Mouse (Mus musculus) neural tube, embryonic 15.5 days (tissue): ENCODE results near the gene Nanp. TPM values are rescaled to one million over a fixed set of nuclear protein-coding genes. Genes with fewer than 3 reads are reported as not detected.

Experiments
- ATAC-seq: fragments of 200-750 bp; cut with Nextera tagmentation; 2 replicates; pipeline ENCODE4 v1.8.0; 2017; ENCODE audit warnings: mild to moderate bottlenecking, moderate TSS enrichment, moderate library complexity; ENCODE audit not compliant: low FRiP score
- H3K27ac ChIP-seq: fragments of 300-500 bp; sonication (generic); replicated peaks from 2 replicates; pipeline ENCODE4 v1.5.1; 2015; ENCODE audit warnings: mild to moderate bottlenecking, inconsistent platforms
- H3K27me3 ChIP-seq: fragments of 300-500 bp; sonication (generic); replicated peaks from 2 replicates; pipeline ENCODE4 v1.6.1; 2015; ENCODE audit warnings: inconsistent platforms
- H3K36me3 ChIP-seq: fragments of 300-500 bp; sonication (generic); 2 replicates; pipeline ENCODE4 v1.6.1; 2015; ENCODE audit warnings: inconsistent platforms
- H3K4me1 ChIP-seq: fragments of 300-500 bp; sonication (generic); 2 replicates; pipeline ENCODE4 v1.6.1; 2015; ENCODE audit warnings: inconsistent platforms
- H3K4me2 ChIP-seq: fragments of 300-500 bp; sonication (generic); 2 replicates; pipeline ENCODE4 v1.6.1; 2015; ENCODE audit warnings: inconsistent platforms, mild to moderate bottlenecking, moderate library complexity
- H3K4me3 ChIP-seq: fragments of 300-500 bp; sonication (generic); replicated peaks from 2 replicates; pipeline ENCODE4 v1.5.1; 2015; ENCODE audit warnings: mild to moderate bottlenecking, inconsistent platforms
- H3K9ac ChIP-seq: fragments of 300-500 bp; sonication (generic); replicated peaks from 2 replicates; pipeline ENCODE4 v1.6.1; 2015; ENCODE audit warnings: mild to moderate bottlenecking, inconsistent platforms
- H3K9me3 ChIP-seq: fragments of 300-500 bp; sonication (generic); replicated peaks from 2 replicates; pipeline ENCODE4 v1.6.1; 2016; ENCODE audit warnings: inconsistent platforms
- WGBS: fragments of 180-500 bp; shearing (Covaris S2); methylation state at CpG from one replicate; pipeline ENCODE4 v1.1.7; 2015; ENCODE audit warnings: mixed read lengths; 5-methylcytosine and 5-hydroxymethylcytosine counted together
- polyA plus RNA-seq: library from polyadenylated mRNA; unstranded; fragments of >200 nt; fragmentation: Nextera tagmentation; extraction: Ambion mirVana; gene quantifications from 2 replicates; pipeline ENCODE4 v1.2.1, GENCODE M21; 2015

Nanp gene
- polyA plus RNA-seq: 37.8 and 40.1 TPM in 2 replicates

- whole genome bisulfite sequencing: under 1% methylated on average over 34 of the region's 34 CpGs
- Histone ChIP-seq H3K4me1 (peaks cover 22% of the 10 kb centered on the region), H3K9ac (peak within 1 kb of the TSS; percentile 89), H3K27ac (peak within 1 kb of the TSS; percentile 85), H3K4me2 (peak within 1 kb of the TSS; percentile 78), H3K9me3 (no peaks in the 10 kb centered on the region), H3K4me3 (peak within 1 kb of the TSS; percentile 77), H3K36me3 (no peaks in the 10 kb centered on the region), H3K27me3 (no peaks in the 10 kb centered on the region)
- ATAC-seq: peak; percentile 97
Observed at GRCm38 (mm10) chr2:151039232-151039695, at the start of gene Nanp, which contains the start of gene Ninl. Gene Nanp (minus strand): TSS chr2:151039398. Gene Ninl (minus strand): TSS chr2:151039382.

- no peaks in the 10 kb centered on the region for H3K9me3 ChIP-seq
- H3K4me1 ChIP-seq: no peaks in the 10 kb centered on the region
- no peak overlapping the region for H3K27ac ChIP-seq
- no peak for ATAC-seq
- no peak overlapping the region for H3K9ac ChIP-seq
- H3K4me3 ChIP-seq: no peak overlapping the region
- no peaks in the 10 kb centered on the region for H3K36me3 ChIP-seq
- WGBS: 88% methylated on average over 1 of the region's 1 CpGs
- no peaks in the 10 kb centered on the region for H3K27me3 ChIP-seq
- no peak overlapping the region for H3K4me2 ChIP-seq
Observed at GRCm38 (mm10) chr2:151056637-151057036, 17.4 kb upstream of the Nanp start.

GRCm38 (mm10) chr2:151040411-151040810 lies 1.2 kb upstream of the Nanp start:
- Histone ChIP-seq H3K36me3 (no peaks in the 10 kb centered on the region), H3K4me1 (peaks cover 22% of the 10 kb centered on the region), H3K9me3 (no peaks in the 10 kb centered on the region), H3K4me3 (no peak overlapping the region), H3K27ac (no peak overlapping the region), H3K27me3 (no peaks in the 10 kb centered on the region), H3K4me2 (no peak overlapping the region), H3K9ac (no peak overlapping the region)
- no peak for ATAC-seq
- 95% methylated on average over 1 of the region's 1 CpGs for WGBS

- no peaks in the 10 kb centered on the region for H3K9me3 ChIP-seq
- peak overlapping the region; percentile 78 for H3K4me2 ChIP-seq
- peaks cover 22% of the 10 kb centered on the region for H3K4me1 ChIP-seq
- WGBS: 35% methylated on average over 8 of the region's 8 CpGs
- H3K27ac ChIP-seq: peak overlapping the region; percentile 85
- no peaks in the 10 kb centered on the region for H3K36me3 ChIP-seq
- H3K4me3 ChIP-seq: peak overlapping the region; percentile 77
- ATAC-seq: peak; percentile 55
- no peaks in the 10 kb centered on the region for H3K27me3 ChIP-seq
- H3K9ac ChIP-seq: peak overlapping the region; percentile 75
Observed at GRCm38 (mm10) chr2:151039726-151040125, 528 bp upstream of the Nanp start.

GRCm38 (mm10) chr2:151038811-151039222 lies 381 bp downstream of the Nanp start:
- peak overlapping the region; percentile 77 for H3K27ac ChIP-seq
- H3K36me3 ChIP-seq: no peaks in the 10 kb centered on the region
- peak overlapping the region; percentile 77 for H3K4me3 ChIP-seq
- H3K9me3 ChIP-seq: no peaks in the 10 kb centered on the region
- peak overlapping the region; percentile 89 for H3K9ac ChIP-seq
- no peaks in the 10 kb centered on the region for H3K27me3 ChIP-seq
- under 1% methylated on average over 30 of the region's 30 CpGs for WGBS
- peaks cover 22% of the 10 kb centered on the region for H3K4me1 ChIP-seq
- ATAC-seq: no peak; the same call in none of the 2 replicates
- peak overlapping the region; percentile 78 for H3K4me2 ChIP-seq

GRCm38 (mm10) chr2:151037876-151038552 lies 1.2 kb downstream of the Nanp start:
- no peaks in the 10 kb centered on the region for H3K27me3 ChIP-seq
- H3K27ac ChIP-seq: 0 out of 2 replicates have a peak overlapping the region, but pooled peaks have one; percentile 77
- 53% methylated on average over 18 of the region's 18 CpGs for WGBS
- no peaks in the 10 kb centered on the region for H3K36me3 ChIP-seq
- H3K9me3 ChIP-seq: no peaks in the 10 kb centered on the region
- peaks cover 22% of the 10 kb centered on the region for H3K4me1 ChIP-seq
- H3K4me2 ChIP-seq: peak overlapping the region; percentile 78
- H3K4me3 ChIP-seq: peak overlapping the region; percentile 77
- ATAC-seq: no peak
- H3K9ac ChIP-seq: peak overlapping the region; percentile 89

- no peak for ATAC-seq
- Histone ChIP-seq H3K4me1 (peaks cover 22% of the 10 kb centered on the region), H3K4me2 (peak overlapping the region; percentile 78), H3K9me3 (no peaks in the 10 kb centered on the region), H3K27me3 (no peaks in the 10 kb centered on the region), H3K4me3 (no peak overlapping the region), H3K36me3 (no peaks in the 10 kb centered on the region), H3K27ac (no peak overlapping the region), H3K9ac (no peak overlapping the region)
- WGBS: 98% methylated on average over 1 of the region's 1 CpGs
Observed at GRCm38 (mm10) chr2:151037292-151037691, 1.9 kb downstream of the Nanp start.

- Histone ChIP-seq H3K4me2 (no peak overlapping the region), H3K9me3 (no peaks in the 10 kb centered on the region), H3K9ac (no peak overlapping the region), H3K4me1 (peaks cover 22% of the 10 kb centered on the region), H3K4me3 (no peak overlapping the region), H3K36me3 (no peaks in the 10 kb centered on the region), H3K27ac (no peak overlapping the region), H3K27me3 (no peaks in the 10 kb centered on the region)
- WGBS: 99% methylated on average over 2 of the region's 2 CpGs
- ATAC-seq: no peak
Observed at GRCm38 (mm10) chr2:151036721-151037120, 2.5 kb downstream of the Nanp start.

- Histone ChIP-seq H3K36me3 (peaks cover under 1% of the 10 kb centered on the region; the same call in 1 of the 2 replicates), H3K4me1 (peaks cover 14% of the 10 kb centered on the region), H3K9me3 (no peaks in the 10 kb centered on the region), H3K4me2 (no peak overlapping the region), H3K27me3 (no peaks in the 10 kb centered on the region), H3K4me3 (no peak overlapping the region), H3K27ac (no peak overlapping the region), H3K9ac (no peak overlapping the region)
- WGBS: 95% methylated on average over 3 of the region's 3 CpGs
- no peak for ATAC-seq
Observed at GRCm38 (mm10) chr2:151034435-151034834, 4.8 kb downstream of the Nanp start.

GRCm38 (mm10) chr2:151021158-151021557 lies 18.0 kb downstream of the Nanp start:
- Histone ChIP-seq H3K36me3 (no peaks in the 10 kb centered on the region), H3K4me3 (no peak overlapping the region), H3K9ac (no peak overlapping the region), H3K27ac (no peak overlapping the region), H3K27me3 (no peaks in the 10 kb centered on the region), H3K9me3 (no peaks in the 10 kb centered on the region), H3K4me2 (no peak overlapping the region), H3K4me1 (no peaks in the 10 kb centered on the region)
- WGBS: 90% methylated on average over 10 of the region's 10 CpGs
- no peak for ATAC-seq

- no peak overlapping the region for H3K4me3 ChIP-seq
- no peaks in the 10 kb centered on the region for H3K27me3 ChIP-seq
- no peak overlapping the region for H3K9ac ChIP-seq
- no peak overlapping the region for H3K27ac ChIP-seq
- no peaks in the 10 kb centered on the region for H3K4me1 ChIP-seq
- ATAC-seq: no peak
- no peaks in the 10 kb centered on the region for H3K9me3 ChIP-seq
- 76% methylated on average over 2 of the region's 2 CpGs for WGBS
- no peak overlapping the region for H3K4me2 ChIP-seq
- H3K36me3 ChIP-seq: no peaks in the 10 kb centered on the region
Observed at GRCm38 (mm10) chr2:151015316-151015715, 23.9 kb downstream of the Nanp start.

GRCm38 (mm10) chr2:151011273-151011672 lies 27.9 kb downstream of the Nanp start:
- no peaks in the 10 kb centered on the region for H3K9me3 ChIP-seq
- no peaks in the 10 kb centered on the region for H3K27me3 ChIP-seq
- 71% methylated on average over 1 of the region's 1 CpGs for WGBS
- no peaks in the 10 kb centered on the region for H3K36me3 ChIP-seq
- no peak overlapping the region for H3K9ac ChIP-seq
- no peak overlapping the region for H3K4me2 ChIP-seq
- H3K27ac ChIP-seq: no peak overlapping the region
- no peak for ATAC-seq
- peaks cover 19% of the 10 kb centered on the region for H3K4me1 ChIP-seq
- no peak overlapping the region for H3K4me3 ChIP-seq
